Mouse (Mus musculus): ENCODE data around the gene Magea8. TPM values are rescaled to one million over a fixed set of nuclear protein-coding genes. Genes with fewer than 3 reads are reported as not detected.
"Not testable (repeated sequence)": the region's sequence is repeated elsewhere in the genome, so short reads cannot be mapped to it uniquely, and the experiment has no call there.

The Magea8 gene
- polyA plus RNA-seq (2015; fragmentation: Nextera tagmentation; extraction: Ambion mirVana) = not detected in 2 replicates

GRCm38 (mm10) chrX:154995750-154996149 lies at the start of gene Magea8:
Magea8 (minus strand) TSS chrX:154995850.
- not testable (repeated sequence) for DNase-seq (ENCODE audit: low spot score)

- DNase-seq (ENCODE audit: low spot score) = not testable (repeated sequence)
Measured at GRCm38 (mm10) chrX:154949405-154949804, 46.2 kb downstream of the Magea8 start, which contains the start of gene Magea3. Magea3 (minus strand) TSS chrX:154949505.

GRCm38 (mm10) chrX:154935887-154936286 lies 59.8 kb downstream of the Magea8 start, which contains the start of gene Magea6:
Magea6 (minus strand) TSS chrX:154935987.
- not testable (repeated sequence) for DNase-seq (ENCODE audit: low spot score)

Other genes with a start within 250 kb of the Magea8 start
- gene Cldn34b1, start 105.6 kb downstream of the Magea8 start, polyA plus RNA-seq (2015; fragmentation: Nextera tagmentation; extraction: Ambion mirVana) = not detected in 2 replicates
- not detected in 2 replicates for gene Magea6, start 59.9 kb downstream of the Magea8 start, polyA plus RNA-seq (2015; fragmentation: Nextera tagmentation; extraction: Ambion mirVana)
- not detected in 2 replicates for gene Magea3, start 46.3 kb downstream of the Magea8 start, polyA plus RNA-seq (2015; fragmentation: Nextera tagmentation; extraction: Ambion mirVana)
- not detected in 2 replicates for gene Magea5, start 67.3 kb upstream of the Magea8 start, polyA plus RNA-seq (2015; fragmentation: Nextera tagmentation; extraction: Ambion mirVana)
- not detected in 2 replicates for gene Magea1, start 93.9 kb upstream of the Magea8 start, polyA plus RNA-seq (2015; fragmentation: Nextera tagmentation; extraction: Ambion mirVana)
- gene Magea2, start 97.8 kb upstream of the Magea8 start, polyA plus RNA-seq (2015; fragmentation: Nextera tagmentation; extraction: Ambion mirVana) = not detected in 2 replicates
- gene Cldn34b2, start 132.6 kb upstream of the Magea8 start, polyA plus RNA-seq (2015; fragmentation: Nextera tagmentation; extraction: Ambion mirVana) = not detected in 2 replicates
- 212 and 244 TPM in 2 replicates for gene Sat1, start 220.6 kb upstream of the Magea8 start, polyA plus RNA-seq (2015; fragmentation: Nextera tagmentation; extraction: Ambion mirVana)

Data from thymus, postnatal 0 days (tissue).